Mouse (Mus musculus): ENCODE measurements at regions not wholly inside any gene's neighbourhood (a gene's known extent, or its start where the extent isn't known, plus 50 kb on each side); places are given as distances from the start of the nearest gene placed in this dataset.
"Not testable (repeated sequence)": the region's sequence is repeated elsewhere in the genome, so short reads cannot be mapped to it uniquely, and the experiment has no call there.

- DNase-seq (ENCODE audit: low read depth) = no peak
Observed at GRCm38 (mm10) chr12:14250124-14250523, 98.3 kb upstream of the Fam84a start.

GRCm38 (mm10) chr12:14242720-14243119 lies 90.9 kb upstream of the Fam84a start:
- not testable (repeated sequence) for DNase-seq (ENCODE audit: low read depth)

- no peak for DNase-seq (ENCODE audit: low read depth)
Observed at GRCm38 (mm10) chr12:14237699-14238098, 85.8 kb upstream of the Fam84a start.

GRCm38 (mm10) chr12:14235351-14235750 lies 83.5 kb upstream of the Fam84a start:
- DNase-seq (ENCODE audit: low read depth) = no peak

GRCm38 (mm10) chr12:14212618-14213017 lies 60.8 kb upstream of the Fam84a start:
- no peak for DNase-seq (ENCODE audit: low read depth)

- no peak for DNase-seq (ENCODE audit: low read depth)
Observed at GRCm38 (mm10) chr12:14209881-14210280, 58.0 kb upstream of the Fam84a start.

GRCm38 (mm10) chr12:14207288-14207687 lies 55.4 kb upstream of the Fam84a start:
- DNase-seq (ENCODE audit: low read depth) = no peak

GRCm38 (mm10) chr12:14204491-14204890 lies 52.6 kb upstream of the Fam84a start:
- no peak for DNase-seq (ENCODE audit: low read depth)

Data from fibroblast of lung, adult 2 months (primary cell).